Mouse (Mus musculus): Measurements from ENCODE around the gene 1700017N19Rik. TPM values are rescaled to one million over a fixed set of nuclear protein-coding genes. Genes with fewer than 3 reads are reported as not detected.

The 1700017N19Rik gene
- total and polyA plus RNA-seq, 3 experiments: not detected

DNA sequence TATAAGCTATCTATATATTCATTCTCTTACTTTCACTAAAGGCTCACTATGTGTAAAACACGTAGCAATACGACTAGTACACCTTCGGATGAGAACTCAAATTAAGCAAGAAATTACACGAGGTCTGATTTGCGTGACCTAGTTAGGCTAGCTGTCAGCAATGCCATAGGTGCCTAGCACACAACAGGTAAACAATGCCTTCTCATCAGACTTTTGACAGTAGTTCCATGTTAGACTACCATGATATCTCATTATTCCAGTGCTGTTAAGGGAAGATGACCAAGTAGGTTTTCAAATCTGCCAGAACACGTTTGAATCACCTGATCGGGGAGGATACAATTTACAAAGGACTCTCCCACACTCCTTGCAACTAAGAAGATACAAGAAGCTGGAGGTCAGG is 1.8 kb upstream of the 1700017N19Rik start:
- Histone ChIP-seq H3K27me3 (ENCODE audit: control insufficient read depth in 1 of 2, insufficient read depth in 2 of 2, low read length in 2 of 2) (no peaks in the 10 kb centered on the region), H3K79me2 (ENCODE audit: control insufficient read depth, insufficient read depth, low read length, poor library complexity) (no peaks in the 10 kb centered on the region; the same call in 1 of the 2 replicates), H3K4me1 (ENCODE audit: control insufficient read depth in 1 of 2, insufficient read depth in 2 of 2, low read length in 2 of 2) (peaks cover 0 to 2% of the 10 kb centered on the region in 2 experiments; a peak in 1 of 4 replicates), H3K36me3 (ENCODE audit: control insufficient read depth in 1 of 2, insufficient read depth in 2 of 2, low read length in 2 of 2) (peaks cover 4 to 8% of the 10 kb centered on the region in 2 experiments; a peak in 3 of 4 replicates), H3K27ac (ENCODE audit: control insufficient read depth, low read depth, low read length) (peak overlapping the region; percentile 47; the same call in 1 of the 2 replicates), H3K4me3 (ENCODE audit: control insufficient read depth in 1 of 2, insufficient read depth in 1 of 2, low read depth in 2 of 2, low read length in 2 of 2) (peak overlapping the region; percentile 79 to 97), H3K9me3 (replicated peaks; ENCODE audit: insufficient read depth, low read length) (no peaks in the 10 kb centered on the region), H3K9ac (ENCODE audit: control insufficient read depth, low read depth, low read length, poor library complexity, severe bottlenecking) (peak overlapping the region; percentile 83)
- TF ChIP-seq SIN3A (IDR thresholded peaks at IDR 0.05; ENCODE audit: low read length) (no peak), NELFE (IDR thresholded peaks at IDR 0.05; ENCODE audit: low read depth, low read length) (no peak), USF1 (IDR thresholded peaks at IDR 0.05; ENCODE audit: low read depth, low read length) (0 out of 2 replicates have a peak, but pooled peaks have one; percentile 14)
- no peak for DNase-seq (ENCODE audit: low read depth, low spot score)

DNA sequence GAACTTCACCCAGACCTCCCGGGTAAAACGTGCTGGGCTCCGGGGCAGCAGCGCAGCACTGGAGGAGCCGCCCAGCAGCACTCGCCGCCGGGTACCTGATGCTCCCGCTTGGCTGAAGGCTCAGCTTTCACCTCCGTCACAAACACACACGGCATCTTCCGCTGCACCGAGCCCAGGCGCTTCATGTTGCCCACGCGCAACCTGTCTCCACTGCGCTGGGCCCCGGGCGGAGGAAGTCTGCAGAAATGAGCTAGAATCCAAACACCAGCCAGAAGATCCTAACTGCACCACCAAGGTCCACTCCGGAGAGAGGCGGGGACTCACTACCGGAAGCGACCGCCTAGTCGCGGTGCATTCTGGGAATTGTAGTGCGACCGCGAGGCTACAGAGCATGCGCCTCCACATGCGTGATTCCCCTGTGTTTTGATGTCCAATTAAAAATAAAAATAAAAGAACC is 1.3 kb upstream of the 1700017N19Rik start:
- DNase-seq (ENCODE audit: low read depth, low spot score): peak; percentile 94
- Histone ChIP-seq H3K79me2 (ENCODE audit: control insufficient read depth, insufficient read depth, low read length, poor library complexity) (no peaks in the 10 kb centered on the region; the same call in 1 of the 2 replicates), H3K4me1 (ENCODE audit: control insufficient read depth in 1 of 2, insufficient read depth in 2 of 2, low read length in 2 of 2) (peaks cover 0 to 2% of the 10 kb centered on the region in 2 experiments; a peak in 1 of 4 replicates), H3K9ac (ENCODE audit: control insufficient read depth, low read depth, low read length, poor library complexity, severe bottlenecking) (peak overlapping the region; percentile 83), H3K9me3 (replicated peaks; ENCODE audit: insufficient read depth, low read length) (no peaks in the 10 kb centered on the region), H3K27me3 (ENCODE audit: control insufficient read depth in 1 of 2, insufficient read depth in 2 of 2, low read length in 2 of 2) (no peaks in the 10 kb centered on the region), H3K4me3 (ENCODE audit: control insufficient read depth in 1 of 2, insufficient read depth in 1 of 2, low read depth in 2 of 2, low read length in 2 of 2) (peak overlapping the region; percentile 79 to 97), H3K36me3 (ENCODE audit: control insufficient read depth in 1 of 2, insufficient read depth in 2 of 2, low read length in 2 of 2) (peaks cover 2 to 8% of the 10 kb centered on the region in 2 experiments; a peak in 2 of 4 replicates), H3K27ac (ENCODE audit: control insufficient read depth, low read depth, low read length) (peak overlapping the region; percentile 47; the same call in 1 of the 2 replicates)
- TF ChIP-seq ZC3H11A (IDR thresholded peaks at IDR 0.05; ENCODE audit: low read depth, low read length): no peak
- TF ChIP-seq TCF12 (IDR thresholded peaks at IDR 0.05; ENCODE audit: low read depth, low read length): peak; percentile 31; the same call in 1 of the 2 replicates
- peak; percentile 46; the same call in 1 of the 2 replicates for TF ChIP-seq MYB (IDR thresholded peaks at IDR 0.05; ENCODE audit: low read depth, low read length)
- no peak for TF ChIP-seq EP300 (IDR thresholded peaks at IDR 0.05; ENCODE audit: low read depth in 1 of 2, low read length in 2 of 2)
- no peak for TF ChIP-seq CTCF (IDR thresholded peaks at IDR 0.05 in 2 of 3, conservative IDR thresholded peaks at IDR 0.05 in 1 of 3; ENCODE audit: control insufficient read depth in 1 of 3, insufficient read depth in 1 of 3, low read depth in 2 of 3, low read length in 3 of 3, poor library complexity in 1 of 3, severe bottlenecking in 1 of 3)
- no peak for TF ChIP-seq SMC3 (IDR thresholded peaks at IDR 0.05; ENCODE audit: low read depth, low read length)
- TF ChIP-seq MXI1 (IDR thresholded peaks at IDR 0.05; ENCODE audit: low read depth, low read length): peak; percentile 67
- TF ChIP-seq POLR2AphosphoS2 (IDR thresholded peaks at IDR 0.05; ENCODE audit: low read length): peak; percentile 75
- peak; percentile 98 for TF ChIP-seq HCFC1 (IDR thresholded peaks at IDR 0.05; ENCODE audit: low read depth, low read length)
- no peak for TF ChIP-seq CHD1 (IDR thresholded peaks at IDR 0.05; ENCODE audit: low read depth, low read length)
- peak; percentile 51; the same call in 1 of the 2 replicates for TF ChIP-seq TBP (IDR thresholded peaks at IDR 0.05; ENCODE audit: low read depth, low read length)
- TF ChIP-seq MAZ (IDR thresholded peaks at IDR 0.05; ENCODE audit: low read depth, low read length): 0 out of 2 replicates have a peak, but pooled peaks have one; percentile 57
- TF ChIP-seq CHD2 (IDR thresholded peaks at IDR 0.05; ENCODE audit: low read length): no peak
- TF ChIP-seq RAD21 (IDR thresholded peaks at IDR 0.05; ENCODE audit: low read depth, low read length): no peak
- TF ChIP-seq MAX (IDR thresholded peaks at IDR 0.05; ENCODE audit: low read length): peak; percentile 84
- TF ChIP-seq JUND (IDR thresholded peaks at IDR 0.05; ENCODE audit: low read depth, low read length): no peak
- peak; percentile 87 for TF ChIP-seq SIN3A (IDR thresholded peaks at IDR 0.05; ENCODE audit: low read length)
- no peak for TF ChIP-seq RCOR1 (IDR thresholded peaks at IDR 0.05; ENCODE audit: low read depth, low read length)
- TF ChIP-seq KAT2A (conservative IDR thresholded peaks at IDR 0.05; ENCODE audit: low read depth, low read length): peak; percentile 77
- TF ChIP-seq ZNF384 (IDR thresholded peaks at IDR 0.05; ENCODE audit: low read depth, low read length): no peak
- no peak for TF ChIP-seq MAFK (IDR thresholded peaks at IDR 0.05; ENCODE audit: borderline replicate concordance, low read depth, low read length)
- TF ChIP-seq GABPA (IDR thresholded peaks at IDR 0.05; ENCODE audit: low read depth, low read length): no peak
- TF ChIP-seq MYC (IDR thresholded peaks at IDR 0.05; ENCODE audit: low read depth, low read length): peak; percentile 89; the same call in 1 of the 2 replicates
- TF ChIP-seq ETS1 (IDR thresholded peaks at IDR 0.05; ENCODE audit: low read depth, low read length): no peak
- no peak for TF ChIP-seq MEF2A (IDR thresholded peaks at IDR 0.05; ENCODE audit: extremely low read depth, insufficient replicate concordance, low read depth, low read length, poor library complexity, severe bottlenecking)
- no peak for TF ChIP-seq USF2 (IDR thresholded peaks at IDR 0.05; ENCODE audit: borderline replicate concordance in 1 of 2, insufficient read depth in 1 of 2, low read depth in 1 of 2, low read length in 2 of 2)
- TF ChIP-seq NRF1 (IDR thresholded peaks at IDR 0.05; ENCODE audit: insufficient read depth, low read depth, low read length, poor library complexity, severe bottlenecking): peak; percentile 78
- no peak for TF ChIP-seq POLR2AphosphoS5 (IDR thresholded peaks at IDR 0.05; ENCODE audit: borderline replicate concordance, low read depth, low read length)

Data from MEL (cell line).